Mouse (Mus musculus) myocyte (in vitro differentiated cells): ENCODE measurements at regions not wholly inside any gene's neighbourhood (a gene's known extent, or its start where the extent isn't known, plus 50 kb on each side); places are given as distances from the start of the nearest gene placed in this dataset.

Experiments
- CEBPB ChIP-seq: IDR thresholded peaks from 2 replicates; pipeline ENCODE4 v1.6.1; 2011; ENCODE audit warnings: mild to moderate bottlenecking, moderate library complexity; ENCODE audit not compliant: poor library complexity, insufficient read depth, severe bottlenecking
- E2F4 ChIP-seq: IDR thresholded peaks from one replicate; pipeline ENCODE4 v1.6.1; 2011; ENCODE audit warnings: mild to moderate bottlenecking, control low read depth, moderate library complexity; ENCODE audit not compliant: insufficient read depth
- MAX ChIP-seq: IDR thresholded peaks from one replicate; pipeline ENCODE4 v1.6.1; 2011; ENCODE audit warnings: low read depth, mild to moderate bottlenecking, control low read depth
- MYOD1 ChIP-seq, 3 experiments: IDR thresholded peaks; one replicate each; pipeline ENCODE4 v1.6.1; 2011; ENCODE audit warnings: control low read depth in 2 of 3, low read depth in 2 of 3, mild to moderate bottlenecking in 2 of 3, moderate library complexity in 1 of 3; ENCODE audit not compliant: insufficient read length in 2 of 3, control insufficient read depth in 1 of 3
- MYOG ChIP-seq, 3 experiments: IDR thresholded peaks; one replicate each; pipeline ENCODE4 v1.6.1; 2011; ENCODE audit warnings: control low read depth in 2 of 3, low read depth in 2 of 3, mild to moderate bottlenecking in 2 of 3; ENCODE audit not compliant: insufficient read length in 2 of 3, control insufficient read depth in 1 of 3, insufficient read depth in 1 of 3
- POLR2A ChIP-seq: IDR thresholded peaks from one replicate; pipeline ENCODE4 v1.6.1; 2011; ENCODE audit warnings: low read depth, mild to moderate bottlenecking, control low read depth, moderate library complexity; ENCODE audit not compliant: insufficient read length
- POLR2AphosphoS2 ChIP-seq: IDR thresholded peaks from one replicate; pipeline ENCODE4 v1.6.1; 2011; ENCODE audit warnings: low read depth, control low read depth; ENCODE audit not compliant: insufficient read length
- TCF12 ChIP-seq: IDR thresholded peaks from one replicate; pipeline ENCODE4 v1.6.1; 2011; ENCODE audit warnings: mild to moderate bottlenecking, control low read depth; ENCODE audit not compliant: poor library complexity, insufficient read depth, severe bottlenecking
- USF1 ChIP-seq: IDR thresholded peaks from one replicate; pipeline ENCODE4 v1.6.1; 2011; ENCODE audit warnings: low read depth, mild to moderate bottlenecking, control low read depth, moderate library complexity

GRCm38 (mm10) chr13:107779591-107779990 lies 264.7 kb upstream of the Smim15 start:
- TF ChIP-seq POLR2A, result no peak
- TF ChIP-seq USF1, result no peak
- no peak for TF ChIP-seq MYOD1 (IDR thresholded peaks at IDR 0.05; ENCODE audit: control insufficient read depth in 1 of 3, insufficient read length in 2 of 3, low read depth in 2 of 3)
- no peak for TF ChIP-seq MYOG (IDR thresholded peaks at IDR 0.05; ENCODE audit: control insufficient read depth in 1 of 3, insufficient read depth in 1 of 3, insufficient read length in 2 of 3, low read depth in 2 of 3)
- TF ChIP-seq TCF12, result no peak
- no peak for TF ChIP-seq E2F4
- TF ChIP-seq CEBPB, result no peak
- TF ChIP-seq MAX, result no peak
- no peak for TF ChIP-seq POLR2AphosphoS2
